Mouse (Mus musculus) embryonic fibroblast, embryonic 13.5 days (primary cell): Measurements from ENCODE around the gene Ceacam1.

ENCODE experiments used
- CTCF ChIP-seq: IDR thresholded peaks from 2 replicates; pipeline ENCODE4 v1.5.1; 2011; ENCODE audit warnings: mild to moderate bottlenecking, control low read depth, low read length, moderate library complexity, borderline replicate concordance; ENCODE audit not compliant: insufficient read depth
- POLR2A ChIP-seq: IDR thresholded peaks from 2 replicates; pipeline ENCODE4 v1.6.1; 2011; ENCODE audit warnings: low read depth, mild to moderate bottlenecking, control low read depth, low read length, moderate library complexity

DNA sequence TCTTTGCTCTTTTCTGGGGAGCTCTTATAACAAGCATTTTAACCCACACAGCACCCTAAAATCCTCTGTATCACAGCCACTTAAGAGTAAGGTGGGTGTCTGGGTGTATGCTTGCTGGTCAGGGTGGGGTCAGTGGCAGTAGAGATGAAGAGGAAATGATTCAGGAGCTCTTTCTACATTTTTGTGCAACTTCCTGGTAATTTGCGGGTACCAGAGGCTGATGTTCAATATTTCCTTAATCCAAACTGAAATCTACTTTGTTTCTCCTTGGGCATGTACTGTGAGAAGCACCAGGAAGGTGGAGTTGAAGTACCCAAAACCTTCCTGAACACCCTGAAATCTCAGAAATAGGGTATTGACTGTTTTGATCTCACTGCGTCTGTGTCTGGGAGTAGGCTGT lies 40.7 kb downstream of the Ceacam1 start:
- TF ChIP-seq POLR2A (no peak), CTCF (no peak)
